Mouse (Mus musculus) urinary bladder, postnatal 10 days (tissue): Measurements from ENCODE around the gene Arhgef15.
A peak's percentile ranks its signal among the peaks of the same experiment; 100 is the strongest.
"Not testable (repeated sequence)": the region's sequence is repeated elsewhere in the genome, so short reads cannot be mapped to it uniquely, and the experiment has no call there.

Source experiments
- DNase-seq: peaks from one replicate; pipeline ENCODE4 v3.0.0; 2022; ENCODE audit warnings: low spot score

The Arhgef15 gene

GRCm38 (mm10) chr11:68965050-68965449 lies 7.8 kb upstream of the Arhgef15 start:
- DNase-seq, result no peak

DNA sequence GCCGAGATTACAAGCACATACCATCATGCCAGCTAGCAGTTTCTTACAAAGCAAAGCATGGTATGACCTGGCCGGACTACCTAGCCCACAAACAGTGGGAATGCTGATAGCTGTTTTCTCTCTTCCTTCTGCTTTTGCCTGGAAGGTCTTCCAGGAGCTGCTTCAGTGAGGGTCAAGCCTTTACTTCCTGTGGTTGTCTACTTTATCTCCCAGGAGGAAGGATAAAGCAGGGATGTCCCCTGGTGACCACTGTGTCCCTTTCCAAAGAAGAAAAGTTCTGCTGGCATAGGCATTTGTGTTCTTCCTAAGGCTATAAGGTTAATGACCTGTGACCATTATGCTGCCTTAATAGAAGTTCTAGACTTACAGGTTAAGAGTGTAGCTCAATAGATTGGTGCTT lies 6.1 kb upstream of the Arhgef15 start:
- DNase-seq, result no peak

- DNase-seq, result not testable (repeated sequence)
Observed at GRCm38 (mm10) chr11:68962159-68962558, 4.9 kb upstream of the Arhgef15 start.

GRCm38 (mm10) chr11:68961596-68961995 lies 4.3 kb upstream of the Arhgef15 start:
- DNase-seq, result no peak

GRCm38 (mm10) chr11:68957971-68958370 lies 691 bp upstream of the Arhgef15 start:
- no peak for DNase-seq

GRCm38 (mm10) chr11:68956697-68957096 lies 583 bp downstream of the Arhgef15 start:
- no peak for DNase-seq

DNA sequence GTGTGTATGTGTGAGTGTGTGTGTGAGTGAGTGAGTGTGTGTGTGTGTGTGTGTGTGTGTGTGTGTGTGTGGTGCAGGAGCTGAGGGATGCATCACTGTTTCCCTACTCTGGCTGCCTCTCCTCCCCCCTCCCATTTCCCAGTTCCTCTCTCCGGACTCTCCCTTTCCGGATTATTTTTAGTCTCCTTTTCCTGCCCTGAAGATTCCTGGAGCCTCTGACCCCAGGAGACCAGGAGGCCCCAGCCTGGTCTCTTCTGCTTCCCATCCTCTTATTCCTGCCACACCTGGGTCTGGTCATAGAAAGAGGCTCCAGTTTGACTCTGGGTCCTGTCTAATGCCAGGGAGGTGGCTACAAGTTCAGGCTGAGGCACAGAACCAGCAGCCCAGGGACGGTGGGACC lies 1.2 kb downstream of the Arhgef15 start:
- no peak for DNase-seq

GRCm38 (mm10) chr11:68955473-68955872 lies 1.8 kb downstream of the Arhgef15 start:
- no peak for DNase-seq

GRCm38 (mm10) chr11:68954408-68954807 lies 2.9 kb downstream of the Arhgef15 start:
- no peak for DNase-seq

GRCm38 (mm10) chr11:68953903-68954302 lies 3.4 kb downstream of the Arhgef15 start:
- no peak for DNase-seq

DNA sequence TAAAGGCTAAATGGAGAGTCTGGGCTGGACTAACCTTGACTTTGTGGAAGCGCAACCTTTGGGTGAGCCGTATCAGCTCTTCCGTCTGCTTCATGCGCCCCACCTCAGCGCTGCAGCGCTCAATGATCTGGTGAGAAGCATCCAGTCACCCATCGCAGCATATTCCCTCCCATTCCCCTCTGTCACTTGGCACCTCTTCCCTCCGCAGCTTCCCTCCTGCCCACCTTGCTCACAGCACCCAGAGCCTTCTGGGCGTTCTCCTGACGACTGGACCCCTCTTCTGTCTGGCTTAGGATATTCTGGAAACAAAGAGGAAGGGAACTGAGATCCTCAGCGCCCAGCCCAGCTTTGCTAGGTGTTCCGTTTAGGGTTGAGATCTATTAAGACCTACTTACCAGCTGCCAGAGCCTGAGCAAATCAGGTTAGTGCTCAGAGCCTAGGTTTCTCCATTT lies 9.7 kb downstream of the Arhgef15 start:
- DNase-seq, result no peak

DNA sequence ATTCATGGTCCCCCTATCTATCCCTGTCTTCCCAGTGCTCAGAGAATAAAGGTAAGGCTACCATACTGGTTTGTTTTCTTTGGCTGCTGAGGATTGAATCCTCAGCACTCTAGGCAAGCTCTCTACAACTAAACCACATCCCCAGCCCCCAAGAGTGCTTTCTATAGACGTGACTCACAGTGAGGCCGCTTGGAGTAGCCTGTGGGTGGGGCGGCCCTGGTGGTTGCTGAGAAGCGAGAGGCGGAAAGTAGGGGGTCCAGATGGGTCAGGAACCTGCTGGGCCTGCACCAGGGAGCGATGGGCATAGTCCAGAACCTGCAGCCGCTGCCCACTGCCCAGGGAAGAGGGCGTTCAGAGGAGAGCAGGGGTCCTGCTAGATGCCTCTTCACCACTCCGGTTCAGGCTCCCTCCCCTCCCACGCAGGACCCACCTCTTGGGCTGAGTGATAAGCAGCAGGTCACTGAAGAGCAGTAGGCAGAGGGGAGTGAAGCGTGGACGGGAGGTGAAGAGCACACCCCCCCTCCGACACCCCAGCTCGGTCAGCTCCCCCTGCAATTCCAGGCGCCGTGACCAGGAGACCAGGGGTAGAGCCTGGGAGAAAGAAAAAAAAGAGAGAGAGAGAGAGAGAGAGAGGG lies 10.4 kb downstream of the Arhgef15 start:
- no peak for DNase-seq

GRCm38 (mm10) chr11:68946001-68946400 lies 11.3 kb downstream of the Arhgef15 start:
- no peak for DNase-seq

DNA sequence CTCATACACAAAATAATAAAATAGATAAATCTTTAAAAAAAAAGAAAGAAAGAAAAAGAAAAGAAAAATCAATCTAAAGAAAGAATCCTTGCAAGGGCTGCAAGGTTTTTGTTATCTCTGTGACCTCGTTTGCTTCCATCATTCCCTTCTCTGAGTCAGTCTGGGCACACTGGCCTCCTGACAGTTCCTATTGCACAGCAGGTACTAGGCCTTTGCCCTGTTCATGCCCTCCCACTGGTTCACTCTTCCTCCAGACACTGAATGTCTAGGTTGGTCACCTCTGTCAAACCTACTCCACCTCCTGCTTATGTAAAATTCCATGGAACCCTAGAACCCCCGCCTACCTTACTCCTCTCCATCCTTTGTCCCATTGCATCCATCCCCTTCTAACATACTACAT lies 12.0 kb downstream of the Arhgef15 start:
- no peak for DNase-seq

- DNase-seq, result no peak
Observed at GRCm38 (mm10) chr11:68942731-68943130, 14.5 kb downstream of the Arhgef15 start.

- DNase-seq, result no peak
Observed at GRCm38 (mm10) chr11:68940516-68940915, 16.8 kb downstream of the Arhgef15 start.

GRCm38 (mm10) chr11:68939451-68940304 lies 17.6 kb downstream of the Arhgef15 start:
- DNase-seq, result peak; percentile 28

GRCm38 (mm10) chr11:68936951-68937350 lies 20.3 kb downstream of the Arhgef15 start:
- DNase-seq, result not testable (repeated sequence)

DNA sequence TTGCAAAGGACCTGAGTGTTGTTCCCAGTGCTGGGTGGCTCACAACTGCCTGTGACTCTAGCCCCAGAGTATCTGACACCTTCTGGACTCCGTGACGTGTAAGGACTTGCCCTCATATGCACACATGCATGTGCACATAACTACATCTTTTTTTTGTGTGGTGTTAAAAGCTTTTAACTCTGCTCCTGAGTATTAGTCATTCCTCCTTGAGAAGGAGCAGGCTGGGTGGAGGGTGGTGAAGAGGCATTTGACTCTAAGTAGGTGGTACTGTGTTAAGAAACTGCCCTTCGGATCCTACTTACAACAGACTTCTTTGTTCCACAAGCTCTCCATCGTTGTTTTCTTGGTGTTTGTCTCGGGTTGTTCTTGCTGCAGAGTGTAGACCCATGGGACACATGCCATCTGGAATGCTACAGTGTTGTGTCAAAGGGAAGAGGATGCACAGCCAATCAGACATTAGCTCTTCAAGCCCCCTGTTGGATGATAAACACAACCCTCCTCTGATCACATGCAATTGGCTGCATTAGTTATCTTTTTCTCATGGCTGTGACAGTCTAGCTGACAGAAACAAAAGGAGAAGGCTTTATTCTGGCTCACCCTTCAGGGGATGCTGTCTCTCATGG lies 23.3 kb downstream of the Arhgef15 start:
- DNase-seq, result no peak

- no peak for DNase-seq
Observed at GRCm38 (mm10) chr11:68929947-68930346, 27.3 kb downstream of the Arhgef15 start.

GRCm38 (mm10) chr11:68926981-68927380 lies 30.3 kb downstream of the Arhgef15 start, which contains the start of gene Odf4:
Gene Odf4 (minus strand): TSS chr11:68927081.
- no peak for DNase-seq

DNA sequence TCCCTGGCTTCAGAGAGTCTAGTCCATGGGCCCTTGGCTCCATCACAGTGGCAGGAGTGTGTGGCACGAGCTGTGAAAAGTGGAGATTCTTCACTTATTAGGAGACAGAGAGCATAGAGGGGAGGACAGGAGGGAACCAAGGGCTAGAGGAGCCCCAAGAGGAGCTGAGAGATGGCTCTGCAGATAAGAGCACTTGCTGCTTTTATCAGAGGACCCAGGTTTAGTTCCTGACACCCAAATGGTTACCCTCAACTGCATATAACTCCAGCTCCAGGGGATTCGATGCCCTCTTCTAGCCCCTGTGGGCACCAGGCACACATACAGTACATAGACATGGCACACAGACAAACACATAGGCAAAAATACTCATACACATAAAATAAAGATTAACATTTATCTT lies 32.5 kb downstream of the Arhgef15 start:
- DNase-seq, result no peak

GRCm38 (mm10) chr11:68923191-68923590 lies 34.1 kb downstream of the Arhgef15 start:
- DNase-seq, result no peak
